Mouse (Mus musculus): Measurements from ENCODE around the gene Rasgrf1. TPM values are rescaled to one million over a fixed set of nuclear protein-coding genes. Genes with fewer than 3 reads are reported as not detected.

Gene Rasgrf1
- polyA plus RNA-seq, 1 experiment from 2014 or later: not detected

DNA sequence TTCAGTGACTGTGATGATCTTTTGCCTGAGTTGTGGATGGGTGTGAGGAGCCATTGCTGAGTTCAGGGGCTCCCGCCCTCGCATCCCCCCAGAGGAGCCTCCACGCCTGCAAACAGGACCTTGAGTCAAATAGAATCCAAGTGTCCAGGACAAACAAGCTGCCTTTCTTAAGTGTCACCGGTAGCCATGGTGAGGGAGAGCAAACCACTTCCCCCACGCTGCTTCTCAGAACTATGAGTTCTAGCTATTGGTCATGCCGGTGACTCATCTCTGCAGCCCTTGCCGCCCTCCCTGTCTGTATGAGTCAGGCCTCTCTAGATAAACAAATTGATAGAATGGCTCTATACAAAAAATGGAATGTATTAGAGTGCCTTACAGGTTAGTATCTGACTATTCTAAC, 35.3 kb upstream of the Rasgrf1 start:
- ATAC-seq (replicated peaks; ENCODE audit: low FRiP score) (no peak), DNase-seq (ENCODE audit: low spot score) (no peak)

DNA sequence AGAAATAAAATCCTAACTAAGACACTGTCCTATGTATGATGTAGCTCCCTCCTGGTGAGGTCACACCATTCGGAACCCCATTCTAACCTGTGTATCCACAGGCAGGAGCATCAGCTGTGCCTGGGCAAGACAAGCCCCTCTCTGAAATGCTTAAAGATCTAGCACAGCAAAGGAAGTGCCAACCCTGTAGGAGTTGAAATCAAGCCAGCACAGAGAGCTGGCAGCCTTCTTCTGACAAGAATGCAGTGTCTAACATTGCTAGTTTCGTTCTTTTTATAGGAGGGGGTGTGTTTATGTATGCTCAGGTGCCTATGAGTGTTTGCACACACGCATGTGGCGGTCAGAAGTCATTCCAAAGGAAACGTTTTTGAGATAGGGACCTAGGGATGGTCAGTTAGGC, 34.2 kb upstream of the Rasgrf1 start:
- Histone ChIP-seq H3K4me3 (ENCODE audit: low read depth, low read length) (no peak overlapping the region), H3K9ac (ENCODE audit: low read depth, low read length) (no peak overlapping the region), H3K4me2 (no peak overlapping the region), H3K27me3 (replicated peaks; ENCODE audit: control insufficient read depth, insufficient read depth, low read length) (peaks cover 40% of the 10 kb centered on the region), H3K4me1 (replicated peaks; ENCODE audit: control insufficient read depth, insufficient read depth, low read length) (no peaks in the 10 kb centered on the region), H3K27ac (ENCODE audit: low read depth, low read length) (no peak overlapping the region), H3K36me3 (ENCODE audit: control insufficient read depth, insufficient read depth, low read length) (no peaks in the 10 kb centered on the region), H3K9me3 (ENCODE audit: control insufficient read depth, low read length) (0 out of 2 replicates have a peak, but pooled peaks cover 2% of the 10 kb centered on the region)
- no peak for ATAC-seq (replicated peaks; ENCODE audit: low FRiP score)
- no peak for DNase-seq (ENCODE audit: low spot score)
- 66% methylated on average over 5 of the region's 5 CpGs for WGBS

More for the DNA sequence above, 35.3 kb upstream of the Rasgrf1 start:
- no peak overlapping the region for H3K4me3 ChIP-seq (ENCODE audit: low read depth, low read length)
- no peak overlapping the region for H3K27ac ChIP-seq (ENCODE audit: low read depth, low read length)
- no peaks in the 10 kb centered on the region for H3K36me3 ChIP-seq (ENCODE audit: control insufficient read depth, insufficient read depth, low read length)
- H3K4me1 ChIP-seq (replicated peaks; ENCODE audit: control insufficient read depth, insufficient read depth, low read length): no peaks in the 10 kb centered on the region
- no peak overlapping the region for H3K4me2 ChIP-seq
- H3K9me3 ChIP-seq (ENCODE audit: control insufficient read depth, low read length): no peaks in the 10 kb centered on the region
- no peak overlapping the region for H3K9ac ChIP-seq (ENCODE audit: low read depth, low read length)
- 43% methylated on average over 7 of the region's 7 CpGs for WGBS
- peaks cover 36% of the 10 kb centered on the region for H3K27me3 ChIP-seq (replicated peaks; ENCODE audit: control insufficient read depth, insufficient read depth, low read length)

DNA sequence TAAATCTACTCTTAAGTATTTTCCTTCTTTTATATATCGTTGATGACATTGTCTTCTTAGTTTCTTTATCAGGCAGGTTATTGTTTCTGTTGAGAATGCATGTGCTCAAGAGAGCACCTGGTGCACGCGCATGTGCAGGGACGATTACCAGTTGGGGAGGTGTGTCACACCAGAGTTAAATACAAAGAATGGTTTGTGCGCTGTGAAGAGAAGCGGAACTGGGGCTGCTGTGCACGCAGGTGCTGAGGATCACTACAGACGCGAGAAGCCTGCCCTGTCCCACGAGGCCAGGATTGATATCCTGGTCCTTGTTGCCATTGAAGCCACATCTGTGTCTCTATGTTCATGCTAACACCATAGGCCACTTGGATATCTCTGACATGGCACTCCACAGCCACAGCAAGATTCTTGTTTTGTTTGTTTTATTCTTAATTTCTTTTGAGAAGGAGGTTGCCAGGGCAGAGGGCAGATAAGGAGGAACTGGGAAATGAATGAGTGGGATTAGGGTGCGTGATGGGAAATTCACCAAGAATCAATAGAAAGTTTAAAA, 31.2 kb upstream of the Rasgrf1 start:
- WGBS: 50% methylated on average over 11 of the region's 11 CpGs
- 0 out of 2 replicates have a peak, but pooled peaks cover 2% of the 10 kb centered on the region for H3K9me3 ChIP-seq (ENCODE audit: control insufficient read depth, low read length)
- no peaks in the 10 kb centered on the region for H3K4me1 ChIP-seq (replicated peaks; ENCODE audit: control insufficient read depth, insufficient read depth, low read length)
- no peaks in the 10 kb centered on the region for H3K36me3 ChIP-seq (ENCODE audit: control insufficient read depth, insufficient read depth, low read length)
- no peak overlapping the region for H3K27ac ChIP-seq (ENCODE audit: low read depth, low read length)
- DNase-seq (ENCODE audit: low spot score) (no peak), ATAC-seq (replicated peaks; ENCODE audit: low FRiP score) (no peak)
- no peak overlapping the region for H3K4me3 ChIP-seq (ENCODE audit: low read depth, low read length)
- no peak overlapping the region for H3K9ac ChIP-seq (ENCODE audit: low read depth, low read length)
- H3K27me3 ChIP-seq (replicated peaks; ENCODE audit: control insufficient read depth, insufficient read depth, low read length): peaks cover 51% of the 10 kb centered on the region
- H3K4me2 ChIP-seq: no peak overlapping the region

DNA sequence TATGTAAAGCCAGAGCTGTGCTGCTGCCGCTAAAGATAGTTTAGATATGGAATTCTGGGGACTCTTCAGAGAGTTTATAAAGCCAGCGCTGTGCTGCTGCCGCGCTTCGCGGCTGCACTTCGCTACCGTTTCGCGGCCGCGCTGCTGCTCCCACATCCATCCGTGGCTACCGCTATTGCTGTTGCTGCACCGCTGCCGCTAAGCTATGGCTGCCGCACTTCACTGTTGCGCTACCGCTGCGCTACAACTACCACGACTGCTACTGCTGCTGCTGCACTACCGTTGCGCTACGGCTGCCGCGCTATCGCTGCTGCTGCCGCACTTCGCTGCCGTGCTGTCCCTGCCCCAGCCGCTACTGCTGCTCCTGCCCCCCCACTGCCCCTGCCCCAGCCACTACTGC, 30.1 kb upstream of the Rasgrf1 start:
- WGBS: 63% methylated on average over 31 of the region's 31 CpGs
- no peak for ATAC-seq (replicated peaks; ENCODE audit: low FRiP score)
- no peak for DNase-seq (ENCODE audit: low spot score)
- no peaks in the 10 kb centered on the region for H3K36me3 ChIP-seq (ENCODE audit: control insufficient read depth, insufficient read depth, low read length)
- no peak overlapping the region for H3K9ac ChIP-seq (ENCODE audit: low read depth, low read length)
- H3K27me3 ChIP-seq (replicated peaks; ENCODE audit: control insufficient read depth, insufficient read depth, low read length): peaks cover 54% of the 10 kb centered on the region
- H3K4me3 ChIP-seq (ENCODE audit: low read depth, low read length): no peak overlapping the region
- no peaks in the 10 kb centered on the region for H3K4me1 ChIP-seq (replicated peaks; ENCODE audit: control insufficient read depth, insufficient read depth, low read length)
- 0 out of 2 replicates have a peak overlapping the region, but pooled peaks have one; percentile 7 for H3K4me2 ChIP-seq
- no peak overlapping the region for H3K27ac ChIP-seq (ENCODE audit: low read depth, low read length)
- 0 out of 2 replicates have a peak, but pooled peaks cover 2% of the 10 kb centered on the region for H3K9me3 ChIP-seq (ENCODE audit: control insufficient read depth, low read length)

DNA sequence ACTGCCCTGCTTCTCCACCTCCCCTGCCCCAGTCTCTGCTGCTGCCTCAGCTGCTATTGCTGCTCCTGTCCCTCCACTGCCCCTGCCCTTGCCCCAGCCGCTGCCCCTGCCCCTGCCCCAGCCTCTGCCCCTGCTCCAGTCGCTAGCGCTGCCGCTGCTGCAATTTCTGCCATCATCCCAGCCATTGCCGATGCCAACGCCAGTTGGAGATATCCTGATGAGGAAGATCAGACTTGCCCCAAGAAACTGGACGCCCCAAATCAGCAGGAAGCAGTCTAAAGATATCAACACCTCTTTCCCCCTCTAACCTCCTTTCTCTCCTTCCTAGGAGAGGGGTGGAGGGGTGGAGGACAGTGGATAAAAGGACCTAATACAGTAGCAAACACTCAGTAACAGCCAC, 28.2 kb upstream of the Rasgrf1 start:
- H3K27ac ChIP-seq (ENCODE audit: low read depth, low read length): no peak overlapping the region
- DNase-seq (ENCODE audit: low spot score): no peak
- H3K4me1 ChIP-seq (replicated peaks; ENCODE audit: control insufficient read depth, insufficient read depth, low read length): no peaks in the 10 kb centered on the region
- H3K36me3 ChIP-seq (ENCODE audit: control insufficient read depth, insufficient read depth, low read length): no peaks in the 10 kb centered on the region
- no peak overlapping the region for H3K4me2 ChIP-seq
- H3K9me3 ChIP-seq (ENCODE audit: control insufficient read depth, low read length): 0 out of 2 replicates have a peak, but pooled peaks cover 2% of the 10 kb centered on the region
- H3K4me3 ChIP-seq (ENCODE audit: low read depth, low read length): no peak overlapping the region
- 53% methylated on average over 7 of the region's 7 CpGs for WGBS
- H3K27me3 ChIP-seq (replicated peaks; ENCODE audit: control insufficient read depth, insufficient read depth, low read length): peaks cover 52% of the 10 kb centered on the region
- no peak for ATAC-seq (replicated peaks; ENCODE audit: low FRiP score)
- no peak overlapping the region for H3K9ac ChIP-seq (ENCODE audit: low read depth, low read length)

DNA sequence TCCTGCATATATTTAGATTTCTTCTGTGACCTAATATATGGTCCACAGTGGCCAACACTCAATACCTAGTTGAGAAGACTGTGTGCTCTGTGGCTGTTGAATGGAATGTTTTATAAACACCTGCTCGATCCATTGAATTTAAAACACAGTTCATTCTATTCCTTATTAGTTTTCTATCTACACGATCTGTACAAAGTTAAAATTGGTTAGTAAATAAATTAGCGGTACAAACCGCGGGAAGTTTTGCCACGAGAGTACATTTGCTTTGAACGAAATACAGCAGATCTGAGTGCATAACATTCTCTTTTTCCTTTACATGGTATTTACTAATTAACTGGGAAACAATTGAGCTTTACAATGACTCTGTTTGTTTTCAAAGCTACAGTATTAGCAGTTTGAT, 27.1 kb upstream of the Rasgrf1 start:
- 54% methylated on average over 7 of the region's 7 CpGs for WGBS
- peaks cover 45% of the 10 kb centered on the region for H3K27me3 ChIP-seq (replicated peaks; ENCODE audit: control insufficient read depth, insufficient read depth, low read length)
- no peak overlapping the region for H3K4me2 ChIP-seq
- DNase-seq (ENCODE audit: low spot score): no peak
- no peak overlapping the region for H3K9ac ChIP-seq (ENCODE audit: low read depth, low read length)
- 0 out of 2 replicates have a peak, but pooled peaks cover 2% of the 10 kb centered on the region for H3K9me3 ChIP-seq (ENCODE audit: control insufficient read depth, low read length)
- no peak overlapping the region for H3K4me3 ChIP-seq (ENCODE audit: low read depth, low read length)
- H3K36me3 ChIP-seq (ENCODE audit: control insufficient read depth, insufficient read depth, low read length): no peaks in the 10 kb centered on the region
- H3K4me1 ChIP-seq (replicated peaks; ENCODE audit: control insufficient read depth, insufficient read depth, low read length): no peaks in the 10 kb centered on the region
- no peak overlapping the region for H3K27ac ChIP-seq (ENCODE audit: low read depth, low read length)
- no peak for ATAC-seq (replicated peaks; ENCODE audit: low FRiP score)

DNA sequence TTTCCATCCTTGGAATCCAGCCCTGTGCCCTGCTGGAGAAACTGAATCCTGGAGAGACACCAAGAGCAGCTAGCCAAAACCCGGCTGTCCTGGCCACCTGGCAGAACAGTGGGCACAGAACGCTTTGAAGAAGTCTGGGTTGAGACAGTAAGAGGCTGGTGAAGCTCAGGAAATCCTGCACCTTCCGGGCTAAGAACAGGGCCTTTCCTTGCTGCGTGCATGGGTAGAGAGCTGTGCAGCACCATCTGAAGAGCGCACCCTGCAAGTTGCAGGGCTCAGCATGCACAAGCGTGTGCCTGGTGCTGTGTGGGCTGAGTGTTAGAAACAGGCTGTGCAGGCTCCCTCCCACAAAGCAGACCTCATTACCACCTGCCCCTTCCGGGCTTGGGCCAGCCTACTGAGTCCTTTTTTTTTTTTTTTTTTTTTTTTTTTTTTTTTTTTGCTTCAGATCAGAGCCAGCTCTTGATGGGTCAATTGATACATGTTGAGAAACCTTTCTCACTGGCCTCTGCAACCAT, 23.9 kb upstream of the Rasgrf1 start:
- Histone ChIP-seq H3K4me1 (replicated peaks; ENCODE audit: control insufficient read depth, insufficient read depth, low read length) (no peaks in the 10 kb centered on the region), H3K9ac (ENCODE audit: low read depth, low read length) (no peak overlapping the region), H3K27me3 (replicated peaks; ENCODE audit: control insufficient read depth, insufficient read depth, low read length) (peaks cover 24% of the 10 kb centered on the region), H3K36me3 (ENCODE audit: control insufficient read depth, insufficient read depth, low read length) (no peaks in the 10 kb centered on the region), H3K9me3 (ENCODE audit: control insufficient read depth, low read length) (no peaks in the 10 kb centered on the region), H3K4me2 (no peak overlapping the region), H3K4me3 (ENCODE audit: low read depth, low read length) (no peak overlapping the region), H3K27ac (ENCODE audit: low read depth, low read length) (no peak overlapping the region)
- no peak for ATAC-seq (replicated peaks; ENCODE audit: low FRiP score)
- DNase-seq (ENCODE audit: low spot score): no peak
- WGBS: 46% methylated on average over 7 of the region's 7 CpGs

DNA sequence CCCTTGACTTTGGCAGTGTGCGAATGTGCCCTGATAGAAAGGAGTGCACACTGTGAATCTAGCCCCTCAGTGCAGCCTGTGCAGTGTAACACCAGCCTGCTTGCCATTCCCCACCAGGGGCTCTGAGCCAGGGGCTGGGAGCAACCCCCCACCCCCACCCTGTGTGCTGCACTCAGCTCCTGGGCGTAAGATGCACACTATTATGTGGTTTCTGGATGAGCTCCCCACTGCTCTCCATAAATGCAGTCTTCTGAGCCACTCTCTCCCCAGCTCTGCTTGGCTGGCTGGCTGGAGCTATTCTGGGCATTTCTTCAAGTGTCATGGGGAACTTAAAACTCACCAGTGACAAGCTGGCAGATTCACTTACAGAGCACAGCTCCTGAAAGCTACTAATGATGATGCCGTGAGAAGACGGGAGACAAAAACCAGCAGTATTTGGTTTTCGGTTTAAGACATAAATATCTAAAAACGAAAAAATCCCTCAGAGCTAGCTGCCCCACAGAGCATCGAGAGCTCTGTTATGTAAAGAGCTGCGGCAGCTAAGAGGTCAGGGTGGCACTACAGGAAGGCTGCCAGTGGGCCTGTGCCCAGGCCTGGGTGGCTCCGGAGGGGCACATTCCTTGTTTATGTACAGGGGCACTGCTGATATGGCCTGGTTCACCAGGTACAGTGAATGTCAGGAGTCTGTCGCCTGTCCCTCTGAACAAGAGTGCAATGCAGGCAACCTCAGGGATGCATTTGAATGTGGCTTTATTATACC, 18.0 kb upstream of the Rasgrf1 start:
- H3K36me3 ChIP-seq (ENCODE audit: control insufficient read depth, insufficient read depth, low read length): no peaks in the 10 kb centered on the region
- H3K4me2 ChIP-seq: no peak overlapping the region
- H3K9me3 ChIP-seq (ENCODE audit: control insufficient read depth, low read length): no peaks in the 10 kb centered on the region
- H3K27me3 ChIP-seq (replicated peaks; ENCODE audit: control insufficient read depth, insufficient read depth, low read length): no peaks in the 10 kb centered on the region
- H3K4me3 ChIP-seq (ENCODE audit: low read depth, low read length): no peak overlapping the region
- no peaks in the 10 kb centered on the region for H3K4me1 ChIP-seq (replicated peaks; ENCODE audit: control insufficient read depth, insufficient read depth, low read length)
- ATAC-seq (replicated peaks; ENCODE audit: low FRiP score) (no peak), DNase-seq (ENCODE audit: low spot score) (no peak)
- 75% methylated on average over 10 of the region's 10 CpGs for WGBS
- H3K9ac ChIP-seq (ENCODE audit: low read depth, low read length): no peak overlapping the region
- no peak overlapping the region for H3K27ac ChIP-seq (ENCODE audit: low read depth, low read length)

Measured in liver, embryonic 11.5 days (tissue).